Mouse (Mus musculus) left cerebral cortex, adult 8-10 months (tissue): ENCODE results near the gene Malrd1. TPM values are rescaled to one million over a fixed set of nuclear protein-coding genes. Genes with fewer than 3 reads are reported as not detected.

Source experiments
- DNase-seq, 2 experiments: peaks; one replicate each; pipeline ENCODE4 v3.0.0; 2022; ENCODE audit warnings: low spot score in 2 of 2
- total RNA-seq, 4 experiments: library from RNA; stranded (reverse); gene quantifications; 2 replicates each; pipeline ENCODE4 v1.2.4; 2022

Gene Malrd1
- total RNA-seq, 4 experiments from 2014 or later, result 0.05 TPM; not detected in 3

GRCm38 (mm10) chr2:16029752-16030151, 503.5 kb downstream of the Malrd1 start:
- no peak for DNase-seq

GRCm38 (mm10) chr2:16031559-16031958, 505.3 kb downstream of the Malrd1 start:
- no peak for DNase-seq

- no peak for DNase-seq
Observed at GRCm38 (mm10) chr2:16032804-16033203, 506.5 kb downstream of the Malrd1 start.

DNA sequence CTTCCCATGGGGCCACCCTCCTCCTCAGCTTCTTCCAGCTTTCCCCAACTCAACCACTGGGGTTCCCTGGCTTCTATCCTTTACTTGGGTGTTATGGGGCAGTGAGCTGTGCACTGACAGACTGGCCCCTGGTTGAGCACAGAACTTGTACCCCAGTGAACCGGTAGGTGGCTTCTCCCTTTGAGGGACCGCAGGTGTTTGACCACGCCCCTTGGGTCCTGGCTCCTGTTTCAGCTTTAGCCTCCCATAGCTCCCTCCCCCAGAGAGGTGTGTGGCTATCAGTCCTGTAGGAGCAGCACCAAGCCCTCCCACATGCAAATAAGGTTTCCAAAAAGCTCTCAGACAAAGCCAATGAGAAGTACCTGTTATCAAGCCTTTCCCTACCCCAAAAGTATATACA, 584.4 kb downstream of the Malrd1 start:
- DNase-seq, result no peak

- DNase-seq, result no peak
Observed at GRCm38 (mm10) chr2:16113333-16113732, 587.1 kb downstream of the Malrd1 start.

GRCm38 (mm10) chr2:16147999-16148398, 621.7 kb downstream of the Malrd1 start:
- no peak for DNase-seq

- no peak for DNase-seq
Observed at GRCm38 (mm10) chr2:16152623-16153022, 626.3 kb downstream of the Malrd1 start.

- peak; percentile 2 to 20 for DNase-seq
Observed at GRCm38 (mm10) chr2:16163246-16163989, 637.1 kb downstream of the Malrd1 start.

DNA sequence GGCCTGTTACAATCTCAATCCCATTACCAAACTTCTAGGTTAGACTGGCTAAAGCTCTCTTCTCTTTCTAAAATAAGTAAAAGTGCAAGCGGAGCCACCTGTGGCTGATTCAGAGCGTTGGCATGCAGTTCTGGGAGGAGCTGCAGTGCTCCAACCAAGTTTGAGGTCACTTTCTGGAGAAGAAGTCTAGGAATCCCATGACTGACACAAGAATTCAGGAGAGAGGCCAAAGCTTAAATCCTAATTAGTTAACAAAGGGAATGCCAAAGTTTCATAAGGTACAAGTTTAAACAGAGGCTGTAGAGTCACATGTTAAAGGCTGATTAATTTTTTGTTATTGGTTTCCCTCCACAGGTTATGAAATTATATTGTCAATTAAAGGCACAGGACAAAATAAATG, 642.3 kb downstream of the Malrd1 start:
- DNase-seq, result no peak

DNA sequence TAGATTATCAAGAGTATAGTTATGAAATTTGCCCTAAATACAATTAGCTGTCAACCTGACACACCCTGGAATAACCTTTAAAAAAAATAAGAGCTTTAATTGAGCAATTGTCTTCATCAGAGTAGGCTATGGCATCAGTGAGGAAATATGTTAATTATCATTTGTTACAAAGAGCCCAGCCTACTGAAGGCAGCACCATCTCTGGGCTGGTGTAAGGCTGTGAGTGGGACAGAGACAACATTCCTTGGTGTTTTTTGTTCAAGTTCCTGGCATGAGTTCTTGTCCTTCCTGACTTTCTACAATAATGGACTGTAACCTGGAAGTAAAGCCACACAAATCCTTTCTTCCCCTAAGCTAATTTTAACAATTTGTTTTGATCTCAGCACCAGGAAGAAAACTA, 645.8 kb downstream of the Malrd1 start:
- DNase-seq, result no peak

DNA sequence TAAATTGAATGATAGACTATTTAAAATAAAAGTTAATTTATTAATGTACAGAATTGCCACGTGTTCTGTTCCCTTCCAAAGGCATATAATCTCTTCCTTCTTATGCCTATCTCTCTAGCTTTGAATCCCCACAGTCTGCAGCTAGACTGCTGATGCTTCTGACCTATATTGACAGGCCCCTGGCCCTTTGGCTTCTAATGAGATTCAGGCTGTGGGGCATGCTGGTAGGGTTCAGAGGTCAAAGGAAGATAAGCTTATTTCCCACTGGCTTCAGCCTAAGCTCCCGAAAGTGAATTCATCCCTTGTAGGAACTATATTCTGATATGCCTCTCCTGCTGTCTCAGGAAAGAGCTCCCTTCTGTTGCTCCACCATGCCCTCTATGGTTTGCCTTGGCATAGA, 647.1 kb downstream of the Malrd1 start:
- DNase-seq, result no peak

DNA sequence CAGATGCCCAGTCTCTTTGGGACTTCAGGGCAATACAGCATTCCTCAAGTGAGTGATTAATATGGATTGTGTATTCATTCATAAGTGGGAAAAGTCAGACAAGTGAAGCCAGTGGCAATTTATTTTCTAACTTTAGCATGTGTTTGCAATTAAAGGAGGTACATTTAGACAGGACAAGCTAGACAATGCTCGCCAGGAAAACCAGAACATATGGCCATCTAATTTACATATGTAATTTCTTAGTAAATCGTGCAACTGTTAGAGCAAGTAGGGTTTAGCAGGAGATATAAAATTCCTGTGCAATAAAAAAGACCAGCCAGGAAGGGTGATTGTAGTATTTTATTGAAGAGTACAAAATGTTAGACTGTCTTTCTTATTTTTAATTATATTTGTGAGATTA, 655.9 kb downstream of the Malrd1 start:
- peak in 1 of 2 experiments; percentile 11 for DNase-seq

GRCm38 (mm10) chr2:16183158-16183557, 656.9 kb downstream of the Malrd1 start:
- no peak for DNase-seq

DNA sequence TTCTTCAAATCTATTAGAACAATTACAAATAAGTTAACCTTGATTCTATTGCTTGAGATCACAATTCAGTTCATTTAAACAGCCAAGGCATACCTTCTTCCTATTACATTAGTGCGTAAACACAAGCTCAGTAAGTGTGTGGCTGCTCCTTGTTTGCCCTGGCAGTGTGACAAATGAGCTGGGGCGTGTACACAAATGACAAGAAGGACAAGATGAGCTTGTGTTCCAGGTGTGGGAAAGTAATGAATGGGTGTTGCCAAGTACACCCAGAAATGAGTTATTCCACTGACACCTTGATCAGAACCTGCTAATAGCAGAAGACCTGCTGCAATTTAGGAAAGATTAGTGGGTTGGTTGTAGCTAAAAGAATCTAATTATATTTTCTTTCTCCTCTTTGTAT, 683.7 kb downstream of the Malrd1 start:
- no peak for DNase-seq

DNA sequence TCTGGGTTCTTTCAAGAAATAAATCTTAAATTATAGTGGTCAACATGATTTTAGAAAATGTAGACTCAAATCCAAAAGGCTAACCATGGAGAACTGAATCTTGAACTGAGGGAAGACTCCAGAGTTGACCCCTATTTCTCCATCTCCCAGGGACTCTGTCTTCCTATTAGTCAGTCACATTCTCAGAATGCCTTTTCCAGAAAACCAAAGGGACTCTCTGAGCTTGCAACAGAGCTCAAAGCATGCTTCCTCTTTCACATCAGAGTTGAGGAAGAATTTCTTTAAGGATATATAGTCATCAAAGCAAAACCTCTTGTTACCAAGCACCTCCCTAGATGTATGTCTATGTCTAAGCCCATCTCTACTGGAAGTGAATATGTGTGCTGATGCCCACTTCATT, 686.5 kb downstream of the Malrd1 start:
- DNase-seq, result no peak

GRCm38 (mm10) chr2:16214111-16214510, 687.8 kb downstream of the Malrd1 start:
- no peak for DNase-seq

DNA sequence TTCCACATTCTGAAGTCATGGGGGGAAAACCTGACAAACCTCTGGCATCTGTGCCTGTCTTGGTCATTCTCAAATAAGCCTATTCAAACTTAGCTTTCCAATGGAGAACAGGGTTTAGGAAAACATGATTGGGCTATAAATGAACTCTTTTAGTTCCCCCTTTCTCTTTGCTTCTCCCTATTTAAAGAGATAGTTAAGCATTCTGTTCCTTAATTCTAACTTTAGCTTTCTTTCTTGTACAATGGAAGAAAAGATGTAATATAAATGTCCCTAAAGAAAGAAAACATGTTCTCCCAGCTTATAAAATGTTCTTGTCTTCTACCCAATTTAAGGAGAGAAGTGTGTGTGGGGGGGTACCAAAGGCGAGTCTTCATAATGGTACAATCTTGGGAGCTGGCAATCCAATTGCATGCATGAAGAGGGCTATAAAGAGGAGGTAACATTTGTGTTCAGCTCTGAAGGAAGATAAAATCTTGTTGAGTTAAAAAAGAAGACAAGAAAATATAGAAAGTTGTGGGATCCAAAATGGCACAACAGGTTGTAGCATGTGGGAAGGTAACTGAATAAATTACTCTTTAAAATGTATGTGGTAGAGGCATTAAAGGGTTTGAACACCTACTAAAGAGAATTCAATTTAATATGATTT, 702.0 kb downstream of the Malrd1 start:
- DNase-seq, result peak in 1 of 2 experiments; percentile 8

DNA sequence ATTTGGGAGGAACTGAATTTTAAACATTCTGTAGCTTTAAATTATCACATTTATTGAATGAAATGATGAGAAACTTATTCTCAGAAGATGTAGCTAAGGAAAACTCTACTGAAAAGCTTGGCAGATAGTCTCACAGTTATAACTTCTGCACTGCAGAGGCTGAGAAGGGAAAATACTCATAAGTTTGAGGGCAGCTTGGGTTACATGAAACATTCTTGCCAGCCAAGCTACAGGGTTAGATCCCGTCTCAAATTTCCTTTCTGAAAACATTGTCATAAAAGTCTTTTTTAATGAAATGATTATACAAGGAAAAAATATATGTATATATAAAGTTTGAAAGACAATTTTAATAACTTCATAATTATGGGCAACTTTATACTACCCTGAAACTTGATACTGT, 714.6 kb downstream of the Malrd1 start:
- DNase-seq, result no peak

DNA sequence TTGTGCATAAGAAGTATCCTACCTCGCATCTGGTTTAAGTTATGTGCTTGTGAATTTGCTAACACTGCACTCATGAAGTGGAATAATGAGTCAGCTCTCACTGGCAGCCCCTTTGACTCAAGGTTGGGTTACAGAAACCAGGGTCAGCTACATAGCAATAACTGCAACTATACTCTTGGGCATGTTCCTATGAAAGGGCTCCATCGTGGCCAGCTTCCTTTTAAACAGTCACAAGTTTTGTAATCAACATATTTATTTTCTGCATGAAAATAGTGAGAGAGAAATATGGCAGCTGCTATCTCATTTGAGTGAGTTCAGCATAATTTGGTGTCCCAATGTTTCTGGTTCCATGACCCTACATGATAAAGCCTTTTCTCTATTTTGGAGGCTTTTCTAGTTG, 716.8 kb downstream of the Malrd1 start:
- DNase-seq, result no peak

DNA sequence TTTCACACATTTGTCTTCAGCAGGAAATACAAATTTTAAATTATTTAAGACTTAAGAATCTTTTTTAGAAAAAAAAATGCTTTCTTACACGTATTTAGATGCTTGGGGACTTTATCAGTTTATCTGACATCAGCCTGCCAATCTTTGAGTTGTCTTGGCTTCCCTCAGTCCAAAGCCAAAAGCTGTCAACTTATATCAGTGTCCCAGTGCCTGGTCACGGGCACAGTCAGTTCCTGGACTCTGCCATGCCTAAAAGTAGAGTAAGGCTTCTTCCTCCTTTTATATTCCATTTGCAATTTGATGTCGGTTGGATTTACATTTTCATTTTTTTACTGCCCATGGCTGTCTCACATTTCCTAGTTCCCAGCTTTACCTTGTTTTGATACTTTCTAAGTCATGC, 722.6 kb downstream of the Malrd1 start:
- no peak for DNase-seq

DNA sequence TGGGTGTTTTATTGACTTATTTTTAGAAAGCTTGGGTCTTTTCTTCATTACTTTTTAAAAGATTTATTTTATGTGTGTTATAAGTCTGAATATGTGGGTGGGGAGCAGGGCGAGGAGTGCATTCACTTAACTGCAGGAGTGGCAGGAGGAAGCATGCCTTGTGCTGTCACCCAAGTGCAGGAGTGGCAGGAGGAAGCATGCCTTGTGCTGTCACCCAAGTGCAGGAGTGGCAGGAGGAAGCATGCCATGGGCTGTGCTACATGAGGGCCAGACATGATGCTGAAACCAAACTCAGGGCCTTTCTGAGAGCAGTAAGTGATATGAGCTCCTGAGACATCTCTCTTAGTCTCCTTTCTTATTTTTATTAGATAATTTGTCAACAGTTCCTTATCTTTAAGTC, 726.0 kb downstream of the Malrd1 start:
- no peak for DNase-seq
